Mouse (Mus musculus) erythroblast, adult 5-6 weeks (primary cell): ENCODE data around the gene Tmod3. TPM values are rescaled to one million over a fixed set of nuclear protein-coding genes. Genes with fewer than 3 reads are reported as not detected.

ENCODE experiments used
- ATAC-seq: replicated peaks from 2 replicates; pipeline ENCODE4 v1.8.0; 2016; ENCODE audit warnings: moderate number of reproducible peaks, mild to moderate bottlenecking, moderate TSS enrichment, inconsistent platforms; ENCODE audit not compliant: poor library complexity, low FRiP score, severe bottlenecking
- total RNA-seq, 2 experiments: library from RNA; stranded (forward) in 1 of 2; stranded (reverse) in 1 of 2; fragments of 150-400 nt in 1 of 2; fragments of 200-764, 138-1000 nt in 1 of 2; gene quantifications; 2 replicates each; pipeline versions ENCODE4 v1.2.3 to v1.2.4; 2015 to 2017; ENCODE audit warnings: low replicate concordance in 2 of 2

Gene Tmod3
- 17.6 and 20.4 TPM in 2 replicates for total RNA-seq (2015; ENCODE audit: low replicate concordance)
- 17.0 and 18.7 TPM in 2 replicates for total RNA-seq (2017; ENCODE audit: low replicate concordance)

DNA sequence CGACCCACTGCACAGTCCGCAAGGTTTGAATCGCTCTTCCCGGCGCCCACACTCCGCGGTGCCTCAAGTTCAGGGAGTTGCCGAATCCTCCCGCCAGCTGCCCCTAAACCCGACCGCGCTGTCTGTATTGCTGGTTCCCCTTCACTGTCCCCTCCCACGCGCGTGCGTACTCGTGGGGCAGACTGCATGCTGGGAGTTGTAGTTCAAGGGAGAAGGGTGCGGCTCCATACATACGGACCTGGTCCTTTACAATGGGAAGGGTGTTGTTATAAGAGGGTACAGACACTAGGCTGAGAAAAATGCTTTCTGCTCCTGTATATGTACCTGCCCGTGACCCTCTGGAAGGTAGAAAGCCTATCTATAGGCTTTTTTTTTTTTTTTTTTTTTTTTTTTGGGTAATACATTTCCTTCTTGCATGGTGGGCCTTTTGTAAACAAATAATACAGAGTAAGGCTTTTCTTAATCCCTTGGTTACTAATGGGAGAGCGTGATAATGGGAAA is at the start of gene Tmod3:
Gene Tmod3 (minus strand): TSS at position 146 of the 501 bp plus-strand sequence.
- ATAC-seq = peak; percentile 99

DNA sequence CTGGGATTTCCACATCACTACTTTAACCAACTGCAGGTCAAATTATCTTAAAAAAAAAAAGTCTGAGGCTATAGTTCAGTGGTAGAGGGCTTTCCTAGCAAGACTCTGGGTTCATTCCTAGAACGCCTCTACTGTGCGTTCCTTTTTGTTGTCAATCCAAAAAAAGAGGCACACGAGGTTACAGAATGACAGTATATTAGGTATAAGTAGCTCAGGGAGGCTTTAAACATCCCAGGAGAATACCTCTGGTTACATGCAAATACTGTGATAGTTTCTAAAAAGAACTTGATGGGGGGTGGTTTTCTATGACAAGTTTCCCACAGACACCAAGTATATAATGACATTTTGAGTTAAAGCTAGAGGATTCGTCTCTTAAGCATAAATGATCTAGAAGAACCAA is 48.0 kb upstream of the Tmod3 start:
- ATAC-seq = no peak

DNA sequence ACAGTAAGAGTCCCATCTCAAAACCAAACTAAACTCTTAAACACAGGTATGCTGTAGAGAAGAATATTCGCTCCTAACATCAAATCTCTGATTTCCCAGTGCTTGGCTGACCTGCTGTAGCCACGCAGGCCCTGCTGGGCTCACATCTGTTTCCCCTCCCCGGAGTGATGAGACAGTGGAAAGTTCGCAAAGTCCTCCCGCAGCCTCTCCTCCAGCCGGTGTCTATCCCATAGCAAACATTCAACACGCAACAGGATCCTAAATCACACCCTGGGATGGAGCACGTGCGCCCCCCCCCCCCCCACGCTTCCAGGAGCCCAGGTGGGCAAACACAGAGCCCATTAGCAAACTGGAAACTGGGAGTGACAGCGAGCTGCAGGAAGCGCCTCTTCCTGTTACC is 42.1 kb upstream of the Tmod3 start:
- no peak for ATAC-seq

DNA sequence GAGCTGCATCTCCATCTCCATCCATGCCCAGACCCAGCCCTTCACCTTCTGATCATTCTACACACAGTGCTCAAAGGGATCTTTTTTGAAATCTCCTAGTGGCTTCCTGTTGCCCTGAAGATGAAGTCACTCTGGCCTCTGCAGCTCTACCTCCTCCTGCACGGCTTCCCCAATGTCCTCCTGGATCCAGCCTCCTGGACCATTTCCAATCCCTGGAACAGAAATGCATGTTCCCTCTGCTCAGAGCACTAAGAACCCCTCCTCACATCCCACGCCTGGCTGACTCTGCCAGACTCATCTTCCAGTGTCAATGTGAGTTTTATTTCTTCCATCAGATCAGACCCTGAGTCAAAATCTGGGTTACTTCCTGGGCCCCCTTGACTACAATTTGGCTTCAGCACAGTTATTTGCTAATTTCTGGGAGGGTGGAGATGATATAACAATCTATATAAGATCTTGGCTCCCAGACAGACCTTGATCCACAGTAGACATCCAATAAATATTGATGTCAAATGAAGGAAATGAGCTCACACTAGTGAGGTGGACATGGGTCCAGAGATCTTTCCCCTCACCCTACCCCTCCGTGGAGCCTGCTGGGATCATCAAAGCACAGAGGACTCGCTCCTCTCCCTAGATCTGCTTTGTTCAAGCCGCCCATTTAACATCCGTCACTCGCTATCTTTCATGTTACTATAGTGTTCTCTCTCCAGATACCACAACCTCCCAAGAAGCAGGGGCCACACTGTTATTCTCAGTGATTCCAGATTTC is 40.9 kb upstream of the Tmod3 start:
- no peak for ATAC-seq

DNA sequence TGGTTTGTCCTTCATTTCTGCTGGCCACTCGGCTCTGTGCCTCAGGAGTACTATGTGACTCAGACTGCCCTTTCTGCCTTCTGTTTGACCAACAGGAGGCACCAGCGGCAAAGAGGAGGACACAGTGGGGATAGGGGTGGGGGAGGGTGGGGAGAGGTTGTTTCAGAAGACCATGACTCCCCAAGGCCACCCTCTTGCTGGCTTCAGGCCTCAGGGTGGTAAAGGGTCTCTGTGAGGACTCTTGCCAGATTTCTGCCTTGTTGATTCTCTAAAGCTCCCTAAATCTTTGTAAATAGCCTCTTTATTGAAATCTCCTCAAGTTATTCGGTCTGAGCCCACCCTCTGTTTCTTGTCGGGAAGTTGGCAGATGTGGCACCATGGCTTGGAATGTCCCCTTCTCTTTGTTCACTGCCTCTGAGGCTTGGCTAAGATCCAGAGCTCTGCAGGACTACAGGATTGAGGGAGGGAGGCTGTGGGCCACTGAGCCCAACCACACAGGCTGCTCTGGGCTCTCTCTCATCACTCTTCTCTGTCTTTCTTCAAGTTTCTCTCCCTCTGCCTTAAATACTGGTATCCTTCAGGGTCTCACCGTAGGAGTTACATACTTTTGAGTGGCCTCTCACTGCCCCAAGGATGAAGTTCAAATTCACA is 39.9 kb upstream of the Tmod3 start:
- ATAC-seq = no peak

DNA sequence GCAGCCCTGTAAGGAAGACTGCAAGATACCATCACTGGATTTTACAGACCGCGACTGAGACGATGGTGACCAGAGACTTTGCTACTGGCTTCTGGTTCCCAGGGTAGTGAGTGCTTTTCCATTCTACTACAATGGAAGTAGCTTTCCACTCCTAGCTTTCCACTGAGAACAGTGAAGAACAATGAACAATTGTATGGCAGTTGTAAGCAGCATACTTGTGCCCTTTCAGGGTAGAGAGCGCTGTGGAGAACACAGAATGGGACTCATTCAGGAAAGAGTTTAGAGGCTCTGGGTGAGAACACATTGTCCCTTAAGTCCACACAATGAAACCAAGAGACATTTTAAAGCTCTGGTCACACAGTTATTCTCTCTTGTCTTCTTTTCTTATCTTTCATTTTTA is 38.1 kb upstream of the Tmod3 start:
- ATAC-seq = no peak

DNA sequence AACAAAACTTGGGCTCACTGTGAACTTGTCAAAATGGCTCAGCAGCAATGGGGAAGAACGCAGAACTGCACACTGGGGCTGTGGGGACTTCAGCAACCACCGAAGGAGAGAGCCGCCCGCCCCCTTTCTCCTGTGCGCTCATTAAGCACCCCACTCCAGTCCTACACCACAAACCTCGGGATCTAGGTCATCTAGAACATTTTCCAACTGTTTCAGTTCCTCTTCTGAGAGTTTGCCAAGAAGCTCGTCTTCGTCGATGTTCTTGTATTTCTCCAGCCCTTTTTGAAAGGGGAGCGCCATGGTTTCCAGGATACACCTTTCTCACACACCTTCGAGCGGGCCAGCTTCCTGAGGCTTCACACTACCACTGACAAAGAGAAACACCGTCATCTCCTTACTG is 37.6 kb upstream of the Tmod3 start:
- ATAC-seq = no peak

DNA sequence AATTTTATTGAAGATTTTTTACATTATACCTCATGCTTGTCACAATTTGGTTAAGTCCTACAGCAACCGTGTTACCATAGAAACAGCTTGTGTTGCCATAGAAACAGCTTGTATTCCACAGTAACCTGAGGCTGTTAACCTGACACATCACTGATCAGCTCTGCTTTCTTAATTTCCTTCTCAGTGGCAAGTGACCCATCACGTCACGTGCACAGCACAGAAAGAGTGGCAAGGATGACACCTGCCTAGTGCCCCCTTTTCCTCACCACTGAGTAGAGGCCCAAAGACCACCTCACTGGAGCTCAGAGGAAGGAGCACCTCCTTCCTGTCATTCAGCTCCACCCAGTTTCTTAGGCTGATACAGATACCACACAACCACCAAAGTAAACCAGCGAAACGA is 34.0 kb upstream of the Tmod3 start:
- ATAC-seq = no peak

DNA sequence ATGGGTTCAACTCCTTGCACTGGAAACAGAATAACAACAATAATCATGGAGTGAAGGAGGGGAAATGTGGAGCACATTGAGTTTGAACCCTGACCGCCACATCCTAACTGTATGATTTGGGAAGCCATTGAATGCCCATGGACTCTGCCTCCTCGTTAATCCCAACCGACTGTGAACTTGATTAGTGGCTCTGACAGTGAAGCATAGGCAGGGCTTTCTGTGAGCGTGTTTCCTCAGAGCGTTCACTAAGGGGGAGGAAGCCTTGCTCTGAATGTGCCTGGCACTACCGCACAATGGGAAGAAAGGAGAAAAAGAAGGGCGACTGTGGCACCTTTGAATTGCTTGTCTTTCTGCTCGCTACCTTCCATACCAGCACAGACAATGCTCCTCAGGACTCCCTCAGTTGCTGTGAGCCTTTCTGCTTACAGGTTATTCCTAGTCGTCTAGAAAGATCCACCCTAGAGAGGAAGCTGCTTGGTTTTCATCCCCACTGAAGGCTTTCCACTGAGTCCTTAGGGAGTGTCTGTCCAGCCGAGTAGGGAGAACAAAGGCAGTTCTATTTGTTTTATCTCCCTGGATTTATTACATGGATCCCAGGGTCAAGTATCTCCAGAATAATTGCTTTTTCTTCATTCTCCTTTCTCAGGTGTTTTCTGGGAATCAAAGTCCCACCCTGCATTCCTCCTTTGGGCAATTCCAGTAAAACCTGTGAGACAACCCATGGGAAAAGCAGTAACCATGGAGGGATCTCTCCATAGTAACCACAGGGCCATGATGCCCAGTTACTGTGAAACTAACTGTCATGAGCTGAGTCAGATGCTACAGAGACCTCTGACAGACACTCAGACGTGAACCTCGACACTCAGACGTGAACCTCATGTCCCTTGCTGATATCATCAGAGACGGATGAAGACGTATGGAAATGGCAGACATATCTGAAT is 30.7 kb upstream of the Tmod3 start:
- no peak for ATAC-seq

DNA sequence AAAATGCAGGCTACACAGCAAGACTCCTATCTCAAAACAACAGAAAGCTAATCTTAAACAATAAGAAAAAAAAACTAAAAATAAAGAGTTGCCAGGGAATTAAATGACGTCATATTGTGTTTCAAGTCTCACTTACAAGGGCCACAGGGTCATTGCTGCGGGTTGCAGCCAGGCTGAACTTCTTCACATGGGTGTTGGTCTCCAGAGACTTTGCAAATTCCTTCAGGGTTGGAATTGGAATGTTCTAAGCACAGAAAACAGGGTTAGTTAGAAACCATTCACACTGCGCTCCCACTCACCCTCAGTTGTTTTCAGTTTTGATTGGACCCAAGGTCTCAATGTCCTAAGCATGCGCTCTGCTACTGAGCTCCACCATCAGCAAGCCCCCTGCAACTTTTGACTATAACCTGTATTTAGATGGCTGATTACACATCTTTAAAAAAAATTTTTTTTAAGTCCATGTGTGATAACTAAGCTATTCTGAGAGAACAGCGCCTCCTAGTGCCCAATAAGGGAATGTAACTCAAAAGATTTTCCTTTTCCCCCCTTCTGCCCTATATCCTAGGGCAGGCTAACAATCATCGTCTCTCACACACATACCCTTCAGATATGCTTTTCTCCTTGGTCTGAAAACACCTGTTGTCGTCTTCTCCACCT is 22.4 kb upstream of the Tmod3 start:
- peak; percentile 73 for ATAC-seq

DNA sequence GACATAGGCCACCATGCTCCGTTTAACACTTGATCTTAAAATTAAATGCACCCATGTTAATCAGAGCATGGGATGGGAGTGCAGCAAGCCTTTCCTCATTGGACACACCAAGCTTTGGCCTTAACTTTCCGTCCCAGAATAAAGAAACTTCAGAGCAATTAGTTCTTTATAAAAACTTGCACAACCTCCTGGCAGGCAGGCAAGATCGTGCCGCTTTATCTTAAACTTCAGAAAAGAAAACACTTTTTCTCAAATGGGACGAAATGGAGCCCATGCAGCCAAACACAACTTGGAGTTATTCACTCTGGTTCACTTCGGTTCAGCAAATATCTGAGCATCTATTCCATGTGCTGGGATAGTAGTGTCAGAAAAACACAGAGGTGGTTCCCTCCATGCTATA is 19.9 kb upstream of the Tmod3 start:
- no peak for ATAC-seq

DNA sequence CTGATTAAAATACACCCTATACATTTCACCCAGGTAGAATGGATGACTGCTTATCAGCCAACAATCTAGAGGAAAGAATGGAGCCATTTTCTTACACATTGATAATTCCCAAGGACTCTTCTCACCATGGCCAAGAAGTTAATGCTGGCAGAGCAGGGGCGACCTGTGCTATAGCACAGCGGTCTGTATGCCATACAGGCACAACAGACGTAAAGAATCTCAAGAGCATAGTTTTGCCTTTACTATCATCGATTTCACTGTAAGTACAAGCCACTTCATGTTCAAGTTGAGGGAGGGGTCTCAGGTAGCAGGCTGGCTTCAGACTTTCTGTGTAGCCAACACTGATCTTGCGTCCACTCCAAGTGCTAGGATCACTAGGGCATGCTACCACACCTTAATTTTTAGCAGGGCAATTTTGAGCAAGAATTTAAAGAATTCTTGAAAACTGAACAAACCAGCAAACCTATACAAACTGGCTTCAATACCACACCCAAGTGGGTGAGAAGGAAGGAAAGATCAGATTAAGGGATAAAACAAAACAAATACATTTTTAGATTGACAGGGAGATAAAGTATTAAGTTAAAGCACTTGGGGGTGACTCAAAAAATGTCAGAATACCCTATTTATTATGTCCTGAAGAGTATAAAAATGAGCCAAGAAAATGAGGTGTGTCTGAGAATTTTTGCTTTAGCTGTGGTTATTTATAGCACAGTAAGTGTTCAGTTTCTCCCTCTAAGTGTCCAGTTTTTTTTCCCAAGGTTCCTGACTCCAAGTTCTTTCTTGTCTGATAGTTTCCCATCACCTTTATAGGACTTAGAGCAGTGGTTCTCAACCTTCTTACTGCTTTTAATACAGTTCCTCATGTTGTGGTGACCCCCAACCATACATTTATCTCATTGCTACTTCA is 11.8 kb upstream of the Tmod3 start:
- no peak for ATAC-seq

DNA sequence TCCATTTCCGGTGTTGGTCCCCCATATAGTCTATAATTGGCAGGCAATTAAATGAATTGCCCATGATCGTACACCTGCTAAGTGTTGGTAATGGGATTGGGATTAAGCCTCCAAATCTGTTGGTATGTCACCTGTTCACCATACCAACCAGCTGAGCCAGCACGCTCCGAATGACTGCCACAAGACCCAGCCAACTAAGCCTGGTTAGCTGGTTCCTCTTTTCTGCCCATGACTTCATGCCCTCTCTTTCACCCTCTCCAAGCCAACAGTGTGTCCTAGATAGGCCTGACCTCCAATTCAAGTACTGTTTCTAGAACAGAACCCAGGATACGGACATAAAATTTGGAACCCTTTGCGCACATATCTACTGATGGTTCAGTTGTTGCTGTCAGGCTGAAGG is 8.9 kb upstream of the Tmod3 start:
- no peak for ATAC-seq

DNA sequence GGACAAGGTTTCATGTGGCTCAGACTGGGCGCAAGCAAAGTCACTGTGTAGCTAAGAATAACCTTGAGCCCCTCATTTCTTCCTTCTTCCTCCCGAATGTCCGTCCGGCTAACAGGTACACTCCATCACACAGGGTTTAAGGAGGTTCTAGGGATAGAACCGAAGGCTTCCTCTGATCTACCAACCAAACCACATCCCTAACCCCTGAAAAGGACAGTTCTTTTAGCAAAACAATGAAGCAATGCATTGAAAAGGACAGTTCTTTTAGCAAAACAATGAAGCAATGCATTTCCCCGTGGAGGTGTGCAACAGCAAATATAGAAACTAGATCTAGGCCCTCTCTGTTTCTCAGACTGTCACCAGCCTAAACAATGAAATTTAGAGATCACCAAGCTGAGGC is 5.4 kb upstream of the Tmod3 start:
- ATAC-seq = no peak

DNA sequence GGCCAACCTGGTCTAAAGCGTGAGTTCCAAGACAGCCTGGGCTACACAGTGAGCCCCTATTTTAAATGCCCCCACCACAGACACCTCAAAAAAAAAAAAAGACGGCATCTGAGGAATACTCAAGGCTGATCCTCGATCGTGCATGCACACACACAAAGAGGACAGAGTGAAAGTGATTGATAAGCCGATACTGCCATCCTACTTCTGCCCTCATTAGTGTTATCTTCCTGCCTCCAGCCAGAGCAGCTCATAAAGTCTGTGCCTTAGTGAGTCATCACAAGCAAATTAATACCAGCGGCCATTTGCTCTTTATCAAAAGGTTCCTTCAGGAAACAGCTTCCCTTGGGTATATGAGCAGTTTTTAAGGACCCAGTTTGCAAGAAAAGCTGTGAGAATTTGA is 4.2 kb upstream of the Tmod3 start:
- no peak for ATAC-seq

DNA sequence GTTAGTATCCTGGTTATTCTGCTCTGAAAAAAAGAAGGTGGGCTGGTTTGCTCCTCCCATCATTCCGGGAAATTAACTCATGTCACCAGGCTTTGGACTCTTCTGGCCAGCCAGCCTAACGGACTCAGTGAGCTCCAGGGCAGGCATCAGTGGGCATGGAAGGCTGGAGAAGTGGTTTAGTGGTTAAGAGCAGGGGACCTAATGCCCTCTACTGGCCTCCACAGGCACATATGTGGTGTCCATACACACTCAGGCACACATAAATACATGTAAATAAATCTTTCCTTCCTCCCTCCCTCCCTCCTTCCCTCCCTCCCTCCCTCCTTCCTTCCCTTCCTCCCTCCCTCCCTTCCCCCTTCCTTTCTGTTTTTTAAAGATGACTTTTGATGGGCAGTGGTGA is 3.7 kb upstream of the Tmod3 start:
- ATAC-seq = no peak

DNA sequence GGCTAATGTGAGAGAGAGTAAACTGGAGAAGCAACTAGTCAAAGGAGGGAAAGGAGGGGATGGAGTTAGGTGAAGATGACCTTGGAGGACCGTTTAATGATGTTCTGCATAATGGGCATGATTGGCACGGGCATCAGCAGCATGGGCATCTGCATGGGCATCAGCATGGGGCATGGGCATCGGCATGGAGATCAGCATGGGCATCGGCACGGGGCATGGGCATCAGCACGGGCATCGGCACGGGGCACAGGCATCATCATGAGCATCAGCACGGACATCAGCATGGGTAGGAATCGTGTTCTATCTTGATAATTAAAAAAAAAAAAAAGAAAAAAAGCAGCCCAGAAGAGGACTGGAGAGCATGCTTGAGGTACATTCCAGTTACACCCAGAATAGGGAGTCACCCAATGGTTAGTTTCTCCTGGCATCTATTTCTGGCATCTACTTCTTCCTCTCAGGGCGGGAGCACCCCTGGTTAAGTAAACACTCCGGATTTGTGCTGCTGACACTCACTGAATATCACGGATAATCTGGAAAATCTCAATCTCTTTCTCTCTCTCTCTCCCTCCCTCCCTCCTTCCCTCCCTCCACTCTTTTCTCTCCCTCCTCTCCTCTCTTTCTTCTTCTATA is 1.7 kb upstream of the Tmod3 start:
- no peak for ATAC-seq

DNA sequence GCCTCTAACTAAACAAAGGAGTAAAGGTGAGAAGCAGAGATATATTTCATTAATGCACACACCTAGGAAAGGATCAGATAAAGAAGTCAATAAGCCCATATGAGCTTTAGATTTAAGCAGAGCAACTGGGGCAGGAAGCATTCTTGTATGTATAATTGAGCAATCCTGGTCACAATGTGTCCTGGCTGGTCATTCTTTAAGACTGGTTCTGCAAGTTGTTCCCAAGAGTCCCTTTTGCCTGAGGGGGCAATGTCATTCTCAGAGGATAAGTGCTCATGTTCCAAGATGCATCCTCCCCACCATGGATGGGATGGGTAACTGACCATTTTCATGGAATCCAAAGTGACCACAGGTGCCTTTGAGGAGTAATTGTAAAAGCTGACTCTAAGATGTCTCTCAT is 896 bp upstream of the Tmod3 start:
- no peak for ATAC-seq
